Mouse (Mus musculus) limb, embryonic 15.5 days (tissue): ENCODE measurements at regions not wholly inside any gene's neighbourhood (a gene's known extent, or its start where the extent isn't known, plus 50 kb on each side); places are given as distances from the start of the nearest gene placed in this dataset.

Source experiments
- ATAC-seq: fragments of 200-750 bp; cut with Nextera tagmentation; 2 replicates; pipeline ENCODE4 v1.8.0; 2017; ENCODE audit warnings: low read depth, moderate TSS enrichment; ENCODE audit not compliant: insufficient number of reproducible peaks, low FRiP score, low TSS enrichment
- H3K27ac ChIP-seq: fragments of 300-500 bp; sonication (generic); 2 replicates; pipeline ENCODE4 v1.5.1; 2015; ENCODE audit warnings: moderate library complexity, mild to moderate bottlenecking, inconsistent platforms
- H3K27me3 ChIP-seq: fragments of 300-500 bp; sonication (generic); 2 replicates; pipeline ENCODE4 v1.6.1; 2015; ENCODE audit warnings: inconsistent platforms
- H3K36me3 ChIP-seq: fragments of 300-500 bp; sonication (generic); 2 replicates; pipeline ENCODE4 v1.6.1; 2015; ENCODE audit warnings: inconsistent platforms
- H3K4me1 ChIP-seq: fragments of 300-500 bp; sonication (generic); 2 replicates; pipeline ENCODE4 v1.6.1; 2015; ENCODE audit warnings: inconsistent platforms
- H3K4me2 ChIP-seq: fragments of 300-500 bp; sonication (generic); 2 replicates; pipeline ENCODE4 v1.6.1; 2015; ENCODE audit warnings: mild to moderate bottlenecking, inconsistent platforms
- H3K4me3 ChIP-seq: fragments of 300-500 bp; sonication (generic); 2 replicates; pipeline ENCODE4 v1.5.1; 2015; ENCODE audit warnings: mild to moderate bottlenecking, inconsistent platforms
- H3K9ac ChIP-seq: fragments of 300-500 bp; sonication (generic); 2 replicates; pipeline ENCODE4 v1.6.1; 2015; ENCODE audit warnings: inconsistent platforms
- H3K9me3 ChIP-seq: fragments of 300-500 bp; sonication (generic); 2 replicates; pipeline ENCODE4 v1.6.1; 2016; ENCODE audit warnings: inconsistent platforms
- WGBS: fragments of 180-500 bp; shearing (Covaris S2); methylation state at CpG from one replicate; pipeline ENCODE4 v1.1.7; 2015; 5-methylcytosine and 5-hydroxymethylcytosine counted together

GRCm38 (mm10) chr13:6374570-6375173 is 173.3 kb upstream of the Pitrm1 start:
- H3K4me3 ChIP-seq, result no peak overlapping the region
- H3K36me3 ChIP-seq, result no peaks in the 10 kb centered on the region
- H3K27ac ChIP-seq, result no peak overlapping the region
- no peaks in the 10 kb centered on the region for H3K4me1 ChIP-seq
- no peak overlapping the region for H3K9ac ChIP-seq
- no peaks in the 10 kb centered on the region for H3K27me3 ChIP-seq
- H3K9me3 ChIP-seq, result no peaks in the 10 kb centered on the region
- no peak overlapping the region for H3K4me2 ChIP-seq
- WGBS, result 51% methylated on average over 3 of the region's 3 CpGs
- no peak for ATAC-seq

- no peak overlapping the region for H3K27ac ChIP-seq
- WGBS, result 89% methylated on average over 3 of the region's 3 CpGs
- no peaks in the 10 kb centered on the region for H3K27me3 ChIP-seq
- H3K4me3 ChIP-seq, result no peak overlapping the region
- no peaks in the 10 kb centered on the region for H3K36me3 ChIP-seq
- no peaks in the 10 kb centered on the region for H3K4me1 ChIP-seq
- no peak overlapping the region for H3K4me2 ChIP-seq
- no peak for ATAC-seq
- H3K9ac ChIP-seq, result no peak overlapping the region
- H3K9me3 ChIP-seq, result no peaks in the 10 kb centered on the region
Observed at GRCm38 (mm10) chr13:6377919-6378318, 170.0 kb upstream of the Pitrm1 start.

GRCm38 (mm10) chr13:6395562-6396223 is 152.3 kb upstream of the Pitrm1 start:
- 60% methylated on average over 4 of the region's 5 CpGs for WGBS

GRCm38 (mm10) chr13:6397648-6398047 is 150.3 kb upstream of the Pitrm1 start:
- Histone ChIP-seq H3K9me3 (no peaks in the 10 kb centered on the region), H3K4me1 (no peaks in the 10 kb centered on the region), H3K4me3 (no peak overlapping the region), H3K4me2 (no peak overlapping the region), H3K36me3 (no peaks in the 10 kb centered on the region), H3K9ac (no peak overlapping the region), H3K27ac (no peak overlapping the region), H3K27me3 (no peaks in the 10 kb centered on the region)
- no peak for ATAC-seq
- WGBS, result 92% methylated on average over 1 of the region's 1 CpGs

More at GRCm38 (mm10) chr13:6395562-6396223, 152.3 kb upstream of the Pitrm1 start:
- no peaks in the 10 kb centered on the region for H3K36me3 ChIP-seq
- H3K4me1 ChIP-seq, result no peaks in the 10 kb centered on the region
- no peak for ATAC-seq
- H3K4me3 ChIP-seq, result no peak overlapping the region
- no peak overlapping the region for H3K4me2 ChIP-seq
- H3K27ac ChIP-seq, result no peak overlapping the region
- no peak overlapping the region for H3K9ac ChIP-seq
- H3K9me3 ChIP-seq, result no peaks in the 10 kb centered on the region
- H3K27me3 ChIP-seq, result no peaks in the 10 kb centered on the region

GRCm38 (mm10) chr13:6431821-6432220 is 116.1 kb upstream of the Pitrm1 start:
- Histone ChIP-seq H3K27ac (no peak overlapping the region), H3K4me1 (no peaks in the 10 kb centered on the region), H3K4me3 (no peak overlapping the region), H3K36me3 (no peaks in the 10 kb centered on the region), H3K9me3 (no peaks in the 10 kb centered on the region), H3K9ac (no peak overlapping the region), H3K4me2 (no peak overlapping the region), H3K27me3 (no peaks in the 10 kb centered on the region)
- WGBS, result 28% methylated on average over 4 of the region's 4 CpGs
- no peak for ATAC-seq

- Histone ChIP-seq H3K4me1 (no peaks in the 10 kb centered on the region), H3K27me3 (no peaks in the 10 kb centered on the region), H3K9ac (no peak overlapping the region), H3K4me3 (no peak overlapping the region), H3K9me3 (no peaks in the 10 kb centered on the region), H3K36me3 (no peaks in the 10 kb centered on the region), H3K27ac (no peak overlapping the region), H3K4me2 (no peak overlapping the region)
- no peak for ATAC-seq
Observed at GRCm38 (mm10) chr13:6446976-6447375, 101.0 kb upstream of the Pitrm1 start.

- Histone ChIP-seq H3K4me2 (no peak overlapping the region), H3K4me3 (no peak overlapping the region), H3K27ac (no peak overlapping the region), H3K9me3 (no peaks in the 10 kb centered on the region), H3K36me3 (no peaks in the 10 kb centered on the region), H3K27me3 (no peaks in the 10 kb centered on the region), H3K4me1 (no peaks in the 10 kb centered on the region), H3K9ac (no peak overlapping the region)
- 76% methylated on average over 6 of the region's 6 CpGs for WGBS
- no peak for ATAC-seq
Observed at GRCm38 (mm10) chr13:6461363-6461762, 86.6 kb upstream of the Pitrm1 start.

GRCm38 (mm10) chr13:6465911-6466419 is 82.0 kb upstream of the Pitrm1 start:
- Histone ChIP-seq H3K27me3 (no peaks in the 10 kb centered on the region), H3K27ac (no peak overlapping the region), H3K4me3 (no peak overlapping the region), H3K4me2 (no peak overlapping the region), H3K4me1 (no peaks in the 10 kb centered on the region), H3K9ac (no peak overlapping the region), H3K9me3 (no peaks in the 10 kb centered on the region), H3K36me3 (no peaks in the 10 kb centered on the region)
- WGBS, result 44% methylated on average over 9 of the region's 9 CpGs
- no peak for ATAC-seq

- Histone ChIP-seq H3K4me1 (no peaks in the 10 kb centered on the region), H3K27ac (no peak overlapping the region), H3K27me3 (0 out of 2 replicates have a peak, but pooled peaks cover 6% of the 10 kb centered on the region), H3K4me2 (no peak overlapping the region), H3K4me3 (no peak overlapping the region), H3K9ac (no peak overlapping the region), H3K36me3 (no peaks in the 10 kb centered on the region), H3K9me3 (no peaks in the 10 kb centered on the region)
- 57% methylated on average over 11 of the region's 11 CpGs for WGBS
- no peak for ATAC-seq
Observed at GRCm38 (mm10) chr13:6469446-6470227, 78.3 kb upstream of the Pitrm1 start.

GRCm38 (mm10) chr13:6470286-6471103 is 77.5 kb upstream of the Pitrm1 start:
- H3K27ac ChIP-seq, result no peak overlapping the region
- no peak overlapping the region for H3K4me2 ChIP-seq
- H3K9me3 ChIP-seq, result no peaks in the 10 kb centered on the region
- H3K9ac ChIP-seq, result no peak overlapping the region
- no peaks in the 10 kb centered on the region for H3K4me1 ChIP-seq
- H3K27me3 ChIP-seq, result 0 out of 2 replicates have a peak, but pooled peaks cover 6% of the 10 kb centered on the region
- 0 out of 2 replicates have a peak, but pooled peaks have one; percentile 57 for ATAC-seq
- H3K36me3 ChIP-seq, result no peaks in the 10 kb centered on the region
- H3K4me3 ChIP-seq, result no peak overlapping the region
- 69% methylated on average over 15 of the region's 15 CpGs for WGBS

- H3K9me3 ChIP-seq, result no peaks in the 10 kb centered on the region
- H3K27ac ChIP-seq, result no peak overlapping the region
- no peaks in the 10 kb centered on the region for H3K4me1 ChIP-seq
- no peak overlapping the region for H3K4me2 ChIP-seq
- H3K36me3 ChIP-seq, result no peaks in the 10 kb centered on the region
- 7% methylated on average over 7 of the region's 7 CpGs for WGBS
- no peak for ATAC-seq
- H3K9ac ChIP-seq, result no peak overlapping the region
- no peak overlapping the region for H3K4me3 ChIP-seq
- H3K27me3 ChIP-seq, result 0 out of 2 replicates have a peak, but pooled peaks cover 6% of the 10 kb centered on the region
Observed at GRCm38 (mm10) chr13:6471643-6472042, 76.3 kb upstream of the Pitrm1 start.
